Mouse (Mus musculus) liver, embryonic 14.5 days (tissue): Measurements from ENCODE around the gene Tmem59l. TPM values are rescaled to one million over a fixed set of nuclear protein-coding genes. Genes with fewer than 3 reads are reported as not detected.

ENCODE experiments used
- ATAC-seq: fragments of 200-750 bp; cut with Nextera tagmentation; 2 replicates; pipeline ENCODE4 v1.8.0; 2017; ENCODE audit warnings: moderate number of reproducible peaks, mild to moderate bottlenecking, moderate library complexity; ENCODE audit not compliant: insufficient read depth
- DNase-seq, 3 experiments: peaks; one replicate each; pipeline ENCODE4 v3.0.0-alpha.2; 2012 to 2013; ENCODE audit warnings: low read depth in 3 of 3, low spot score in 3 of 3
- H3K27ac ChIP-seq: fragments of 300-500 bp; sonication (generic); 2 replicates; pipeline ENCODE4 v1.5.1; 2014; ENCODE audit warnings: moderate library complexity, mild to moderate bottlenecking, control low read depth, inconsistent platforms
- H3K27me3 ChIP-seq: fragments of 300-500 bp; sonication (generic); 2 replicates; pipeline ENCODE4 v1.6.1; 2014; ENCODE audit warnings: mild to moderate bottlenecking, low read length, moderate library complexity; ENCODE audit not compliant: control insufficient read depth, insufficient read depth
- H3K36me3 ChIP-seq: fragments of 300-500 bp; sonication (generic); replicated peaks from 2 replicates; pipeline ENCODE4 v1.6.1; 2014; ENCODE audit warnings: low read depth; ENCODE audit not compliant: control insufficient read depth, insufficient read depth
- H3K4me1 ChIP-seq, 2 experiments: fragments of 200-500 bp in 1 of 2; fragments of 300-500 bp in 1 of 2; sonication (generic) in 1 of 2; replicated peaks; 2 replicates each; pipeline ENCODE4 v1.6.1; 2012 to 2014; ENCODE audit warnings: antibody characterized with exemption in 1 of 2, inconsistent platforms in 1 of 2, low read length in 1 of 2; ENCODE audit not compliant: control insufficient read depth in 2 of 2, insufficient read depth in 2 of 2
- H3K4me2 ChIP-seq: fragments of 300-500 bp; sonication (generic); 2 replicates; pipeline ENCODE4 v1.6.1; 2014; ENCODE audit warnings: low read depth, mild to moderate bottlenecking, control low read depth, moderate library complexity
- H3K4me3 ChIP-seq, 2 experiments: fragments of 200-500 bp in 1 of 2; fragments of 300-500 bp in 1 of 2; sonication (generic) in 1 of 2; 2 replicates each; pipeline ENCODE4 v1.5.1; 2012 to 2014; ENCODE audit warnings: low read depth in 2 of 2, low read length in 2 of 2, mild to moderate bottlenecking in 2 of 2, control low read depth in 1 of 2, inconsistent platforms in 1 of 2, moderate library complexity in 1 of 2; ENCODE audit not compliant: insufficient read depth in 1 of 2
- H3K9ac ChIP-seq: fragments of 300-500 bp; sonication (generic); replicated peaks from 2 replicates; pipeline ENCODE4 v1.6.1; 2014; ENCODE audit warnings: mild to moderate bottlenecking, control low read depth, moderate library complexity
- H3K9me3 ChIP-seq: fragments of 300-500 bp; sonication (generic); 2 replicates; pipeline ENCODE4 v1.6.1; 2016; ENCODE audit warnings: low read length, mixed read lengths; ENCODE audit not compliant: control insufficient read depth
- CTCF ChIP-seq: IDR thresholded peaks from 2 replicates; pipeline ENCODE4 v1.5.1; 2016; ENCODE audit warnings: antibody characterized with exemption, low read depth, control low read depth
- EP300 ChIP-seq: IDR thresholded peaks from 2 replicates; pipeline ENCODE4 v1.6.1; 2016; ENCODE audit warnings: antibody characterized with exemption, low read depth
- WGBS: fragments of 180-500 bp; shearing (Covaris S2); extraction: QIAGEN DNeasy Blood & Tissue Kit; methylation state at CpG from one replicate; pipeline ENCODE4 v1.1.7; 2014; ENCODE audit not compliant: insufficient replicate concordance; 5-methylcytosine and 5-hydroxymethylcytosine counted together
- polyA plus RNA-seq, 2 experiments: library from polyadenylated mRNA; depleted of rRNA in 1 of 2; stranded (reverse) in 1 of 2; unstranded in 1 of 2; fragments of >200 nt; fragmentation: Nextera tagmentation in 1 of 2; extraction: Ambion mirVana in 1 of 2; gene quantifications; 2 replicates each; pipeline versions ENCODE4 v1.2.1 to v1.2.3; 2012 to 2014

Gene Tmem59l
- polyA plus RNA-seq, 2 experiments = 0.03 TPM; not detected in 1

- Histone ChIP-seq H3K4me1 (peaks cover 25 to 30% of the 10 kb centered on the region in 2 experiments), H3K27me3 (no peaks in the 10 kb centered on the region), H3K4me3 (peak overlapping the region in 1 of 2 experiments; percentile 89; a peak in 2 of 4 replicates), H3K36me3 (peaks cover 31% of the 10 kb centered on the region), H3K9ac (peak overlapping the region; percentile 51), H3K27ac (peak overlapping the region; percentile 75), H3K4me2 (peak overlapping the region; percentile 79), H3K9me3 (no peaks in the 10 kb centered on the region)
- no peak for ATAC-seq
- DNase-seq = no peak
- TF ChIP-seq CTCF = no peak
- no peak for TF ChIP-seq EP300
- WGBS = 62% methylated on average over 3 of the region's 3 CpGs
Measured at GRCm38 (mm10) chr8:70529741-70530161, 42.6 kb upstream of the Tmem59l start.

- Histone ChIP-seq H3K4me2 (peak overlapping the region; percentile 79), H3K4me1 (peaks cover 25 to 31% of the 10 kb centered on the region in 2 experiments), H3K27me3 (no peaks in the 10 kb centered on the region), H3K9me3 (no peaks in the 10 kb centered on the region), H3K27ac (peak overlapping the region; percentile 75), H3K36me3 (peaks cover 28% of the 10 kb centered on the region), H3K4me3 (peak overlapping the region; percentile 13 to 89), H3K9ac (peak overlapping the region; percentile 51)
- DNase-seq = no peak
- no peak for ATAC-seq
- 21% methylated on average over 5 of the region's 5 CpGs for WGBS
- TF ChIP-seq CTCF (no peak), EP300 (no peak)
Measured at GRCm38 (mm10) chr8:70529299-70529698, 42.1 kb upstream of the Tmem59l start.

DNA sequence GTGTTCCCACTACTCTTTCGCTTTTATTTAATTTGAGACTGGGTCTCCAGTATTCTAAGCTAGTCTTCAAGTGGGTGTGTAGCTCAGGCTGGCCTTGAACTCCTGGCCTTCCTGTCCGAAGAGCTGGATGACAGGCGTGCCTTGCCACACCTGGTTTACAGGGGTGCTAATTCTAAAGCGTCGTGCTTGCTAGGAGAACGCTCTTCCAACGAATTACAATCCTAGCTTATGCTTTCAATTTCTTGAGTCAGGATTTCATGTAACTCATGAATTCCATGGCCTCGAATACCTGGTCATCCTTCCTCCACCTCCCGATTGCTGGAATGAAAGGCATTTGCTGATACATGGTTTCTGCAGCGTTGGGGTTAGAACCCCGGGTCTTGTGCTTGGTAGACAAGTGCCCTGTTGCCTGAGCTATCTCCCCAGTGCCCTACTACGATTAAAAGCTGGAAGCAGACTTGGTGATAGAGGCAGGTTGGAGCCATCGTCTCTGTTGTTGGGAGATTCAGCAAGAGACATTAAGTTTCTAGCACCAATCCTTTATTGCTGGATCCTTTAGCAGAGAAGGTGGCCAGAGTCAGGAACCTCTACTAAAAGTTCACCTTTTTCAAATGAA lies 41.1 kb upstream of the Tmem59l start:
- peak overlapping the region; percentile 79 for H3K4me2 ChIP-seq
- peak overlapping the region; percentile 75 for H3K27ac ChIP-seq
- WGBS = 9% methylated on average over 13 of the region's 13 CpGs
- DNase-seq (no peak), ATAC-seq (no peak)
- H3K27me3 ChIP-seq = no peaks in the 10 kb centered on the region
- H3K9me3 ChIP-seq = no peaks in the 10 kb centered on the region
- H3K4me3 ChIP-seq = peak overlapping the region; percentile 89 to 100
- peaks cover 30 to 38% of the 10 kb centered on the region in 2 experiments for H3K4me1 ChIP-seq
- peak overlapping the region; percentile 96 for H3K9ac ChIP-seq
- peaks cover 19% of the 10 kb centered on the region for H3K36me3 ChIP-seq
- TF ChIP-seq CTCF = no peak
- TF ChIP-seq EP300 = no peak

- Histone ChIP-seq H3K4me3 (peak within 1 kb of the TSS; percentile 89 to 100), H3K4me1 (peaks cover 31 to 39% of the 10 kb centered on the region in 2 experiments), H3K9ac (peak within 1 kb of the TSS; percentile 96), H3K4me2 (peak within 1 kb of the TSS; percentile 85), H3K27me3 (no peaks in the 10 kb centered on the region), H3K36me3 (peaks cover 15% of the 10 kb centered on the region), H3K9me3 (no peaks in the 10 kb centered on the region), H3K27ac (peak within 1 kb of the TSS; percentile 75)
- under 1% methylated on average over 61 of the region's 61 CpGs for WGBS
- DNase-seq = peak; percentile 86 to 91 (median 87)
- TF ChIP-seq CTCF (peak; percentile 28; the same call in 1 of the 2 replicates), EP300 (peak; percentile 51; the same call in 1 of the 2 replicates)
- ATAC-seq = peak; percentile 78
Measured at GRCm38 (mm10) chr8:70527512-70528181, 40.5 kb upstream of the Tmem59l start, which contains the start of the genes Fkbp8 and Kxd1. Gene Fkbp8 (plus strand): TSS chr8:70527724. Gene Kxd1 (minus strand): TSS chr8:70527956.

DNA sequence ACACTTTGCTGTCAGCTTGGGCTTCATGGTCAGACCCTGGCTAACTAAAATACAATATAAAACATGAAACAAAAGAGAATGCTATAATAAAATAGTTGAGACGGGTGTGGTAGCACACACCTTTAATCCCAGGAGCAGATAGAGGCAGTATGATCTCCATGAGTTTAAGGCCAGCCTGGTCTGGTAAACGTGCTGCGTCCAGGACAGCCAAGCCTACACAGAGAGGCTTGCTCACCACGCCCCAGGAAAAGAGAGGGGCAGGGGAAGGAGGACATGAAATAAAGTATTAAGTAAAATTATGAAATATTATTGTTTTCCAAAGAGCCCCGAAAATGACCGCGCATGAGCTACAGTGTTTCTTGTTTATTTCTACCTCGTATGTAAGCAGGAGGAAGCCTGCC lies 40.0 kb upstream of the Tmem59l start:
- ATAC-seq (peak; percentile 42), DNase-seq (no peak)
- no peaks in the 10 kb centered on the region for H3K27me3 ChIP-seq
- H3K9ac ChIP-seq = peak overlapping the region; percentile 96
- H3K27ac ChIP-seq = peak overlapping the region; percentile 71
- H3K9me3 ChIP-seq = no peaks in the 10 kb centered on the region
- peak overlapping the region; percentile 89 to 100 for H3K4me3 ChIP-seq
- H3K4me1 ChIP-seq = peaks cover 31 to 42% of the 10 kb centered on the region in 2 experiments
- TF ChIP-seq CTCF = no peak
- TF ChIP-seq EP300 = no peak
- WGBS = under 1% methylated on average over 8 of the region's 8 CpGs
- peaks cover 9% of the 10 kb centered on the region for H3K36me3 ChIP-seq
- peak overlapping the region; percentile 85 for H3K4me2 ChIP-seq
